Mouse (Mus musculus) left cerebral cortex, postnatal 10 days (tissue): ENCODE data around the gene Dmrta1. TPM values are rescaled to one million over a fixed set of nuclear protein-coding genes. Genes with fewer than 3 reads are reported as not detected.

Experiments
- DNase-seq, 2 experiments: peaks; one replicate each; pipeline ENCODE4 v3.0.0; 2021 to 2022; ENCODE audit warnings: low spot score in 2 of 2, mixed read lengths in 1 of 2; ENCODE audit errors: extremely low spot score in 1 of 2
- intact Hi-C: fragments of 180-260 bp; cut with DNase I; formaldehyde crosslinking; loops from one replicate; pipeline ENCODE4 v1.15.1; 2025
- total RNA-seq, 2 experiments: library from RNA; stranded (reverse); gene quantifications; 2 replicates each; pipeline ENCODE4 v1.2.3; 2021

The Dmrta1 gene
- total RNA-seq: 1 to 10 TPM; 1.2 to 1.6 TPM

- intact Hi-C loops: no loop called here
Measured at GRCm38 (mm10) chr4:89679195-89679594, at the start of gene Dmrta1. Gene Dmrta1 (plus strand): TSS chr4:89679436.

GRCm38 (mm10) chr4:89630374-89631079, 48.7 kb upstream of the Dmrta1 start:
- DNase-seq: no peak
- intact Hi-C loops: no loop called here

More at GRCm38 (mm10) chr4:89679195-89679594, at the start of gene Dmrta1:
- no peak for DNase-seq

- no peak for DNase-seq
- intact Hi-C loops: no loop called here
Measured at GRCm38 (mm10) chr4:89631560-89631959, 47.7 kb upstream of the Dmrta1 start.

- DNase-seq: no peak
- intact Hi-C loops: no loop called here
Measured at GRCm38 (mm10) chr4:89638651-89639050, 40.6 kb upstream of the Dmrta1 start.

- intact Hi-C loops: no loop called here
- no peak for DNase-seq
Measured at GRCm38 (mm10) chr4:89644235-89645115, 34.8 kb upstream of the Dmrta1 start.

- DNase-seq: peak in 1 of 2 experiments; percentile 20
- intact Hi-C loops: no loop called here
Measured at GRCm38 (mm10) chr4:89650352-89651311, 28.6 kb upstream of the Dmrta1 start.

GRCm38 (mm10) chr4:89651312-89651686, 27.9 kb upstream of the Dmrta1 start:
- no peak for DNase-seq
- intact Hi-C loops: no loop called here

- DNase-seq: no peak
- intact Hi-C loops: no loop called here
Measured at GRCm38 (mm10) chr4:89651779-89652178, 27.5 kb upstream of the Dmrta1 start.

- intact Hi-C loops: no loop called here
- no peak for DNase-seq
Measured at GRCm38 (mm10) chr4:89663406-89663805, 15.8 kb upstream of the Dmrta1 start.

GRCm38 (mm10) chr4:89674711-89675110, 4.5 kb upstream of the Dmrta1 start:
- no peak for DNase-seq

GRCm38 (mm10) chr4:89677903-89678302, 1.3 kb upstream of the Dmrta1 start:
- intact Hi-C loops: no loop called here
- DNase-seq: no peak

More at GRCm38 (mm10) chr4:89674711-89675110, 4.5 kb upstream of the Dmrta1 start:
- intact Hi-C loops: no loop called here

GRCm38 (mm10) chr4:89678713-89679112, 523 bp upstream of the Dmrta1 start:
- no peak for DNase-seq
- intact Hi-C loops: no loop called here

- DNase-seq: peak; percentile 12 to 53
- intact Hi-C loops: no loop called here
Measured at GRCm38 (mm10) chr4:89687961-89688803, 8.9 kb downstream of the Dmrta1 start.

- no peak for DNase-seq
- intact Hi-C loops: no loop called here
Measured at GRCm38 (mm10) chr4:89688804-89689497, 9.7 kb downstream of the Dmrta1 start.

- no peak for DNase-seq
- intact Hi-C loops: loop anchor here (5.0 kb wide), 1 partner anchor 115 kb away; no protein-coding TSS in a partner anchor
Measured at GRCm38 (mm10) chr4:89691936-89692335, 12.7 kb downstream of the Dmrta1 start.

- DNase-seq: no peak
- intact Hi-C loops: loop anchor here (5.0 kb wide), 1 partner anchor 115 kb away; no protein-coding TSS in a partner anchor
Measured at GRCm38 (mm10) chr4:89692780-89693179, 13.5 kb downstream of the Dmrta1 start.

- no peak for DNase-seq
- intact Hi-C loops: no loop called here
Measured at GRCm38 (mm10) chr4:89695589-89695988, 16.4 kb downstream of the Dmrta1 start.
